Mouse (Mus musculus): ENCODE data around the gene Zswim7.

DNA sequence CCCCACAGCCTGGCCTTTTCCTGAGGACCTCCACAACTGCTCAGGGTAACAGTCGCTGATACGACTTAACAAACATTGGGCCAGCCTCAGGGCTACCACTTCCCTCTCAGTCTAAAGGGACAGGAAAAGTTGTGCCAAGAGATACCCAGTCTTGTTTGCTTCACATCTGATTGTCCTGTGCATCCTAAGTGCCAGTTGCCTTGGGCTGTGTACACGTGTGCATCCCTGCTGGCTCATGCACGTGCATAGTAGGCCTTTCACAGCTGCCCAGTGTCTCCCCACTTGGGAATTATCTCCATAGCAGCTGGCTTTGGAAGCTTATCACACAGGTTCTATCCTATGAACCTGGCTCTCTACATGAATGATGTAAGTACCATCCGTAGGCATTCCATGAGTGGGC, 57.8 kb downstream of the Zswim7 start:
- TF ChIP-seq EP300 (IDR thresholded peaks at IDR 0.05; ENCODE audit: insufficient read depth, low read depth, low read length) (no peak), CTCF (IDR thresholded peaks at IDR 0.05) (no peak)

All from heart, adult 2 months (tissue).